Mouse (Mus musculus) naive thymus-derived CD4-positive, alpha-beta T cell, adult 2 months (primary cell): Measurements from ENCODE around the gene Spata32.

Experiments used
- DNase-seq: peaks from one replicate; pipeline ENCODE4 v3.0.0-alpha.2; 2011; ENCODE audit warnings: low read depth

The Spata32 gene

GRCm38 (mm10) chr11:103217790-103218516, at the start of gene Spata32:
TSS of gene Spata32 (minus strand) at chr11:103218432.
- peak; percentile 88 for DNase-seq

GRCm38 (mm10) chr11:103267346-103268219, 49.4 kb upstream of the Spata32 start, which contains the start of gene Map3k14:
TSS of gene Map3k14 (minus strand) at chr11:103267472.
- DNase-seq: peak; percentile 99

GRCm38 (mm10) chr11:103266729-103267345, 48.6 kb upstream of the Spata32 start:
- no peak for DNase-seq

GRCm38 (mm10) chr11:103265856-103266255, 47.6 kb upstream of the Spata32 start:
- DNase-seq: peak; percentile 91

- DNase-seq: peak; percentile 51
Measured at GRCm38 (mm10) chr11:103265211-103265610, 47.0 kb upstream of the Spata32 start.

- DNase-seq: peak; percentile 62
Measured at GRCm38 (mm10) chr11:103264427-103265005, 46.3 kb upstream of the Spata32 start.

- DNase-seq: peak; percentile 47
Measured at GRCm38 (mm10) chr11:103263551-103263950, 45.3 kb upstream of the Spata32 start.

- peak; percentile 86 for DNase-seq
Measured at GRCm38 (mm10) chr11:103262412-103263267, 44.4 kb upstream of the Spata32 start.

- no peak for DNase-seq
Measured at GRCm38 (mm10) chr11:103261671-103262411, 43.6 kb upstream of the Spata32 start.

GRCm38 (mm10) chr11:103260515-103261192, 42.4 kb upstream of the Spata32 start:
- peak; percentile 55 for DNase-seq

- DNase-seq: peak; percentile 18
Measured at GRCm38 (mm10) chr11:103260034-103260433, 41.8 kb upstream of the Spata32 start.

GRCm38 (mm10) chr11:103257938-103258481, 39.8 kb upstream of the Spata32 start:
- no peak for DNase-seq

GRCm38 (mm10) chr11:103253605-103254004, 35.4 kb upstream of the Spata32 start:
- no peak for DNase-seq

- DNase-seq: no peak
Measured at GRCm38 (mm10) chr11:103252380-103252779, 34.1 kb upstream of the Spata32 start.

- no peak for DNase-seq
Measured at GRCm38 (mm10) chr11:103250324-103250723, 32.1 kb upstream of the Spata32 start.

- no peak for DNase-seq
Measured at GRCm38 (mm10) chr11:103249509-103249908, 31.3 kb upstream of the Spata32 start.

- DNase-seq: no peak
Measured at GRCm38 (mm10) chr11:103248837-103249236, 30.6 kb upstream of the Spata32 start.

GRCm38 (mm10) chr11:103247504-103248177, 29.4 kb upstream of the Spata32 start:
- DNase-seq: no peak

GRCm38 (mm10) chr11:103246731-103247290, 28.6 kb upstream of the Spata32 start:
- DNase-seq: no peak
